Mouse (Mus musculus): Measurements from ENCODE around the gene Gstm4. TPM values are rescaled to one million over a fixed set of nuclear protein-coding genes. Genes with fewer than 3 reads are reported as not detected.

Gene Gstm4
- polyA plus RNA-seq, 1 experiment from 2014 or later, result 13.9 TPM

DNA sequence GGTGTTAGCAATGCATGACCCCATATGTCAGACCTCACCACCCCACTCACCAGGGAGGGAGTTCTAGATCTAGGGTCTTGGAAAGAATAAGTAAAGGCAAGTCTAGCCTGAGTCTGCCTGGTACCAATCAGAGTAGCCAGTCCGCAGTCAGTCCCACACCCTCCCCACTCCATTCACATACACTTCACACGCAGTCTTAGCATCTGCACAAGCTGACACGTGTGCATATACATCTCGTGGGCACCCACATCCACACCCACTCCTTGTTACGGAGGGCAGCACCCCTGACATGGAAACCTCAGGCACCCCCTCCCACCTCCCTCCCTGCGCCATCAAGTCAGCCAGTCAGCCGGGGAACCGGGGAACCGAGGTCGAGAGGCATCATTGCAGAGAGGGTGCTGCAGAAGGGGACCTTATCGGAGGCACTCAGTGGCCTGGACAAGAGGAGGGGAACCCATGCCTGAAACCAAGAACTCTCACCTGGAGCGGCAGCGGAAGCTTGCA, 40.1 kb upstream of the Gstm4 start:
- H3K4me3 ChIP-seq, result peak overlapping the region; percentile 91
- H3K27ac ChIP-seq, result peak overlapping the region; percentile 95
- 18% methylated on average over 13 of the region's 13 CpGs for WGBS
- H3K27me3 ChIP-seq (ENCODE audit: insufficient read depth, poor library complexity, severe bottlenecking), result peaks cover 12% of the 10 kb centered on the region; the same call in 1 of the 2 replicates
- H3K36me3 ChIP-seq, result peaks cover 12% of the 10 kb centered on the region
- peaks cover 82% of the 10 kb centered on the region for H3K4me1 ChIP-seq (replicated peaks)
- no peaks in the 10 kb centered on the region for H3K9me3 ChIP-seq
- no peak for DNase-seq (ENCODE audit: low spot score)

DNA sequence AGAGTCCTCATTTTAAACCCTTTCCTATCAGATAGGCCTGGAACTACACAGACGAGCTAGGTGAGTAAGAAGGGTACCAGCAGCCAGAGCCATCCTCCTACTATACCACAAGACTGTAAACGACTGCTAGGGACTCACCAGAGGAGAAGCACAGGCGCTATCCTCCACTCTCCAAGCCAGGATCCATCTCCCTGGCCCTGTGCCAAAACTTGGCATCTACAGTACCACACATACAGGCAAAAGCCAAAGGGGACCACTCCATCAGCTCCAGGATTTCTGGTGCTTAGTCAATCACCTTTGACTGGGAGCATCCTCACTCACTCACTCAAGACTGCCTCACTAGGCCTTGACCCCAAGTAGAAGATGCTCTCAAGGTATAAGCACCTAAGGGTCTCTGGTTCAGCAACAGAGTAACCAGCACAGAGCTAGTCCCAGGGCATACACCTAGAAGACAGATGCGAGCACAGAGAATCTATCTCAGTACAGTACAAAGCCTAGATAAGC, 39.3 kb upstream of the Gstm4 start:
- H3K4me1 ChIP-seq (replicated peaks), result peaks cover 73% of the 10 kb centered on the region
- peaks cover 20% of the 10 kb centered on the region for H3K36me3 ChIP-seq
- no peaks in the 10 kb centered on the region for H3K9me3 ChIP-seq
- DNase-seq (ENCODE audit: low spot score), result no peak
- WGBS, result 86% methylated on average over 4 of the region's 4 CpGs
- H3K4me3 ChIP-seq, result peak overlapping the region; percentile 91
- no peak overlapping the region for H3K27ac ChIP-seq
- peaks cover 8% of the 10 kb centered on the region; the same call in 1 of the 2 replicates for H3K27me3 ChIP-seq (ENCODE audit: insufficient read depth, poor library complexity, severe bottlenecking)

DNA sequence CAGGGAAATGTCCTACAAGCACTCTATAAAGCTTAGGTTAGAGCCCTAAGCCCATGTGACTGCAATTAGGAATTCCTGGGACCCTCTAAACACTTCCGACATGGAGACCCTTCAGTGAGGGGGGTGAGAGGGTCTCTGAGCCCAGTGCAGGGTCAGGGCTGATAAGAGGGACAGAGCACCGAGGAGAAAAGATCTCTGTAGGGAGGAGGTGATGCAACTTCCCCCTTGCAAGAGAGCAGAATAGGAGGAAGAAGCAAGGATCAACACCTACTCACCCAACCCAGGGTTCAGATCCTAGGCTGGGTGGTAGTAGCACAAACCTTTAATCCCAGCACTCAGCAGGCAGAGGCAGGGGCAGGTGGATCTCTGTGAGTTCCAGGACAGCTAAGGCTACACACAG, 38.5 kb upstream of the Gstm4 start:
- Histone ChIP-seq H3K27me3 (ENCODE audit: insufficient read depth, poor library complexity, severe bottlenecking) (peaks cover 5% of the 10 kb centered on the region; the same call in 1 of the 2 replicates), H3K4me3 (no peak overlapping the region), H3K9me3 (no peaks in the 10 kb centered on the region), H3K36me3 (peaks cover 27% of the 10 kb centered on the region), H3K4me1 (replicated peaks) (peaks cover 69% of the 10 kb centered on the region), H3K27ac (no peak overlapping the region)
- DNase-seq (ENCODE audit: low spot score), result no peak
- WGBS, result 58% methylated on average over 2 of the region's 2 CpGs

DNA sequence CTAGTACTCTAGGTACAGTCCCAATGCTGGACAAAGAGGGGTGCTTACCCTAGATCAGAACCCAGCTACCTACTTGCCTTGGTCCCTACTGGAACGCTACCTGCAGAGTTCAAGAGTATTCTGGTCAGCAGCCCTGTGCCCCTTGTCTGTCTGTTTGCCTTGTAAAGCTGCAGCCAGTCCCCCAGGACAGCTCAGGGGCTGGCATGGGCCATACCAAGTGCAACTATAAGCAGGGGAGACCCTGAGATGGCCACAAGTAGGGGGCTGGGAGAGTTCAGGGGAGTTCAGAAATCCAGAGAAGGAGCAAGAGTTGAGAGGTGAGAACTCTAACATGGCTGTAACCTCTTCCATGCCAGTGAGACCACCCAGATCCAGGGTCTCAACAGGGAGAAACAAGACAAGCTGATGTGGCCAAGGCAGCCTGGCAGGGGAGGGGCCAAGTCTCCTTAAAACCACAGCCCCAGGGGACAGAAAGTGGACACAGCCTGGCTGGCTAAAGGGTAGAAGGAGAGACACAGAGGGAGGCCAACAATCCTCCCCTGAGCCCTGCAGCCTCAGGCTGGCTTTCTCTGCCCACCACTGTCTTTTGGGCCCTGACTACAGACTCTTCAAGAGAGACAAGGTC, 37.7 kb upstream of the Gstm4 start:
- H3K27me3 ChIP-seq (ENCODE audit: insufficient read depth, poor library complexity, severe bottlenecking), result peaks cover 2% of the 10 kb centered on the region; the same call in 1 of the 2 replicates
- DNase-seq (ENCODE audit: low spot score), result no peak
- H3K36me3 ChIP-seq, result peaks cover 35% of the 10 kb centered on the region
- peak overlapping the region; percentile 65 for H3K27ac ChIP-seq
- 67% methylated on average over 1 of the region's 1 CpGs for WGBS
- H3K4me1 ChIP-seq (replicated peaks), result peaks cover 68% of the 10 kb centered on the region
- H3K4me3 ChIP-seq, result peak overlapping the region; percentile 18
- no peaks in the 10 kb centered on the region for H3K9me3 ChIP-seq

DNA sequence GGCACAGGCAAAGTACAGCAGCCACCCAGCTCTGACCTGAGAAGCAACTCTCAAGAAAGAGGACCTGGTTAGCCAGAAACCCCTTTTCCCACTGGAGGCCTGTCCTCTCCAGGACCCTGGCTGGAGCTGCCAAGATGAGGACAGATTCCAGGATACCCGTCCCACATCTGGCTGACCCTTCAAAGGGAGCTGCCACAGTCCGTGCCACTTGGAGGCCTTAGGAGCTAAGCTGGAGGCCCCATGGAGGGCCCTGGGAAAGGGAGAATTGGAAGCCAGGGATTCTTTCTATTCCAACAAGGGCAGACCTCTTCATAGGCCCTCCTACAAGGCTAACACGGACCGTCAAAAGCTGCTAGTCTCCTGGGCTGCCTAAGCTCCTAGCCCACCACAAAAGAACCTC, 37.0 kb upstream of the Gstm4 start:
- Histone ChIP-seq H3K9me3 (no peaks in the 10 kb centered on the region), H3K27me3 (ENCODE audit: insufficient read depth, poor library complexity, severe bottlenecking) (no peaks in the 10 kb centered on the region), H3K36me3 (peaks cover 42% of the 10 kb centered on the region), H3K4me1 (replicated peaks) (peaks cover 61% of the 10 kb centered on the region), H3K27ac (peak overlapping the region; percentile 65), H3K4me3 (peak overlapping the region; percentile 18; the same call in 1 of the 2 replicates)
- no peak for DNase-seq (ENCODE audit: low spot score)
- WGBS, result 73% methylated on average over 4 of the region's 4 CpGs

DNA sequence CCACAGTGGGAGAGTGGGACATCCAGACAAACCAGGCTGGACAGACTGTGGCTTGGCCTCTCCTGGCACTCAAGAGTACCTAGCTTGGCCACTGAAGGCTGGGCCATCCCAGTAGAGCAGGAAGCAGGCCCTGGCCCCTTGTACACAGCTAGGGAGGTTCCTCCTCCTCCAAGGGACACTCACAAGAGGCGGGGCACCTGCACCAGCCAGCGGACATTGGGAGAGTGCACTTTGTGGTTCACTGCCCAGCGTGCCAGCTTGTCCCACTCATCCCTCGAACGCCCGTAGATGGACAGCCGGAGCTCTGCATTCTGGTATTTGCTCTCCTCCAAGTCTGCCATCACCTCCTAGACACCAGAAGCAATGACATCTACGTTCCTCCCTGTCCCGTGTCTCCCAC, 32.1 kb upstream of the Gstm4 start:
- Histone ChIP-seq H3K27me3 (ENCODE audit: insufficient read depth, poor library complexity, severe bottlenecking) (no peaks in the 10 kb centered on the region), H3K9me3 (no peaks in the 10 kb centered on the region), H3K4me3 (no peak overlapping the region), H3K27ac (no peak overlapping the region), H3K36me3 (peaks cover 86% of the 10 kb centered on the region), H3K4me1 (replicated peaks) (peaks cover 21% of the 10 kb centered on the region)
- WGBS, result 94% methylated on average over 9 of the region's 9 CpGs
- DNase-seq (ENCODE audit: low spot score), result no peak

DNA sequence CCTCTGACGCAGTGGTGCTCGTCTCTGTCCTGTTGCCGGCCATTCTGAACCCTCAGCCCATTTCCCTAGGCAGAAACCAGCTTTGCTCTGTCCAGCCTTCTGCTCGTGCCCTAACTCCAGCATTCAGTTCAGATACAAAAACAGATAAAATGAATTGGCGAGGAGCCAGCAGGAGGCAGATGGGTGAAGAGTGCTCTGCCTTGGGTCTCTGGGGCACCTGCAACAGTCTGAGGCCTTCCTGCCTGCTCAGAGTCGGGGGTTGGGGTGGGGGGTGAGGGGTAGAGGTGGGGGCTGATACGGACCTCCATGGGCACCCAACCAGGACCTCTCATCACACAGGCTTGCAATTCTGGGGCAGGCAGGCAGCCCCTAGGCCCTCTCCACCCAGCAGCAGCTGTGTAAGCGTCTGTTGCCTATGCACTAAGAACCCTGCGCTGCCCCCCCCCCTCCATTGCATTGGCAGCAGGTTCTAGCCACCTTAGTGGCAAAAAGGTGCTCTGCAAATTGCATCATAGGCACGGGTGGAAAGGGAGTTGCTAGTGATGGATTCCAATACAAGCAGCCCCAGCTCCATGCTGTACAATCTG, 28.4 kb upstream of the Gstm4 start:
- H3K27ac ChIP-seq, result peak overlapping the region; percentile 45; the same call in 1 of the 2 replicates
- peaks cover 8% of the 10 kb centered on the region for H3K4me1 ChIP-seq (replicated peaks)
- no peak overlapping the region for H3K4me3 ChIP-seq
- WGBS, result 81% methylated on average over 10 of the region's 10 CpGs
- no peak for DNase-seq (ENCODE audit: low spot score)
- no peaks in the 10 kb centered on the region for H3K9me3 ChIP-seq
- peaks cover 58% of the 10 kb centered on the region for H3K36me3 ChIP-seq
- H3K27me3 ChIP-seq (ENCODE audit: insufficient read depth, poor library complexity, severe bottlenecking), result no peaks in the 10 kb centered on the region

DNA sequence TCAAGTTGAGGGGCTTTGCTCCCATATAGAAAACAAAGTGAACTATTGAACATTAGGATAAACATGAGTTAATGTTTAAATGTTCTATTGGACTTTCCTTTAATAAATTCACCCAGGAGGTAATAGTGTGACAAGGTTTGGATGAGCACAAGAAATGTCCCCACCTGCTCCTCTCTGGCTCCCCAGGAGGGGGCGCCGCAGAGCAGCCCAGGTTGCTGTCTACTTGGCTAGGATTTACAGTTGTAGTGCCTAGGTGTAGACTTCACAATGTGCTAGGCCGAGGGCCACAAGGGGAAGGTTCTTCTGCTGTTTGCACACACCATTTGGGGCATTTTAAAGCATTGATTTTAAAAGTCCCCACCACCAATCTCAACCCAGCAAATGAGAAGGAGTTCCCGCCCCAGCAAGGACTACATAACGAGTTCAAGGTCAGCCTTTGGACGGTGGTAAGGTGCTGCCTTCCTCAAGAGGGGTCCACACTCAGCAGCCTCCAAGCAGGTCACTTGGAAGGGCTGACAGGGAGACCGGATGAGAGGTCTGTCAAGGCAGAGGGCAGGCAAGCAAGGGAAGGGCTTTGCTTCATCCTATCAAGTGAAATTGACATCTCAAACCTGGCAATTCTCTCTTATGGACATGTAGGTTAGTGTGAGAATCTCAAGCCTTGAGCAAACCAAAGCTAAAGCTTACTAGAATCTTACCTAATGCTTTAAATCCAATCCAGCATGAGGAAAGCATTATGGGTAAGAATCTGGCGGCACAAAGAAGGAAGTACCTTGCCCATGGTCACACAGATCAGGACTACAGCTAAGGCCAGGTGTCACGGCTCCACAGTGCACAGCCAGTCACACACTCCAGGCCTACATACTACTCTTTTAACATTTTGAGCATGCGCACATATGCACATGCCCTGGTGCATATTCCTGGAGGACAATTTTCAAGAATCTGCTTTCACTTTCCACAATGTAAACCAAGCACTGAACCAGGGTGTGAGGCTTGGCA, 25.9 kb upstream of the Gstm4 start:
- peaks cover 8% of the 10 kb centered on the region for H3K4me1 ChIP-seq (replicated peaks)
- H3K36me3 ChIP-seq, result peaks cover 33% of the 10 kb centered on the region
- H3K4me3 ChIP-seq, result no peak overlapping the region
- no peaks in the 10 kb centered on the region for H3K9me3 ChIP-seq
- 68% methylated on average over 10 of the region's 10 CpGs for WGBS
- H3K27ac ChIP-seq, result no peak overlapping the region
- DNase-seq (ENCODE audit: low spot score), result peak; percentile 70
- no peaks in the 10 kb centered on the region for H3K27me3 ChIP-seq (ENCODE audit: insufficient read depth, poor library complexity, severe bottlenecking)

DNA sequence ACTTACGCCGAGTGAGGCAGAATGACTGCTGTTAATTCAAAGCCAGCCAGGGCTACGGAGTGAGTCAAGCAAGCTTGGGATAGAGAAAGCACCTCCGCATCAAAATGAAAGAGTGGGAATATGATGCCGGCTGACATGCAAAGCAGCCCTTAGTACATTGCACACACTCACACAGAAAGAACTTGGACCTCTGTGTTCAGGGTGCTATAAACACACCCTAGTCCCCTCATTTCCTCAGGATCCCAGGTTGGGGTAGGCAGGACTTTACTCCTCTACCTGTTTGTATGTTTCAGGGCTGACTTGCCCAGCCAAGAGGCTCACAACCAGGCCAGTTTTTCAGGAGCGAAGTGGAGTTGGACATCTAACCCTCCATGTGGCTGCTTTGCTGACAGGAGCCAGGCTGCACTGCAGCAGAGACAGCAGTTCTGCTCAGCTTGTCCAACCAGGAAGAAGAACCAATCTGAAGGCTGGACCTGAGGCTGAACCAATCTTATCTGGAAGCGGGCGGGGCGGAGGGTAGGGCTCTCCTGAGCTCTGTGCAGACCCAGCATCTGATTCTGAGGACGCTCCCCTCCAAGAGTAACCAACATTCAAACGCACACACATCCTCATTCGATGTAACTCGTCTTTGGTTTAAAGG, 24.7 kb upstream of the Gstm4 start:
- H3K9me3 ChIP-seq, result no peaks in the 10 kb centered on the region
- peaks cover 21% of the 10 kb centered on the region for H3K36me3 ChIP-seq
- H3K27me3 ChIP-seq (ENCODE audit: insufficient read depth, poor library complexity, severe bottlenecking), result no peaks in the 10 kb centered on the region
- 80% methylated on average over 13 of the region's 13 CpGs for WGBS
- peaks cover 7% of the 10 kb centered on the region for H3K4me1 ChIP-seq (replicated peaks)
- H3K27ac ChIP-seq, result no peak overlapping the region
- no peak overlapping the region for H3K4me3 ChIP-seq
- no peak for DNase-seq (ENCODE audit: low spot score)

DNA sequence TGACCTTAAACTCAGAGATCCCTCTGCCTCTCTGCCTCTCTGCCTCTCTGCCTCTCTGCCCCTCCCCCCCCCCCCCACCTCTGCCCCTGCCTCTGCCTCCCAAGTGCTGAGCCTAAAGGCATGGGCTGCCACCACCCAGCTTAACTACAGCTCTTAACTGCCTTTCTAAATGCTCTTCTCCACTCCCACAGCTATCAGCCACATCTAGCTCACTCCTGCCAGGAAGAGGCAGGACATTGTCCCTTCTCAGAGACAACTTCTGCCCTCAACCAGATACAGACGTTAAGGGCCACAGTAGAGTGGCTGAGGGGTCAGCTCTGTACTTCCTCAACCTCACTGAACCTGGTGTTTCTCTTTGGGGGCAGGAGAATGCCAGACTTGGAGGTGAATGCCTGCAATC, 24.1 kb upstream of the Gstm4 start:
- DNase-seq (ENCODE audit: low spot score), result no peak
- Histone ChIP-seq H3K4me3 (no peak overlapping the region), H3K27me3 (ENCODE audit: insufficient read depth, poor library complexity, severe bottlenecking) (no peaks in the 10 kb centered on the region), H3K36me3 (peaks cover 16% of the 10 kb centered on the region), H3K4me1 (replicated peaks) (peaks cover 4% of the 10 kb centered on the region; the same call in 1 of the 2 replicates), H3K9me3 (no peaks in the 10 kb centered on the region), H3K27ac (no peak overlapping the region)
- WGBS, result 32% methylated on average over 1 of the region's 1 CpGs

DNA sequence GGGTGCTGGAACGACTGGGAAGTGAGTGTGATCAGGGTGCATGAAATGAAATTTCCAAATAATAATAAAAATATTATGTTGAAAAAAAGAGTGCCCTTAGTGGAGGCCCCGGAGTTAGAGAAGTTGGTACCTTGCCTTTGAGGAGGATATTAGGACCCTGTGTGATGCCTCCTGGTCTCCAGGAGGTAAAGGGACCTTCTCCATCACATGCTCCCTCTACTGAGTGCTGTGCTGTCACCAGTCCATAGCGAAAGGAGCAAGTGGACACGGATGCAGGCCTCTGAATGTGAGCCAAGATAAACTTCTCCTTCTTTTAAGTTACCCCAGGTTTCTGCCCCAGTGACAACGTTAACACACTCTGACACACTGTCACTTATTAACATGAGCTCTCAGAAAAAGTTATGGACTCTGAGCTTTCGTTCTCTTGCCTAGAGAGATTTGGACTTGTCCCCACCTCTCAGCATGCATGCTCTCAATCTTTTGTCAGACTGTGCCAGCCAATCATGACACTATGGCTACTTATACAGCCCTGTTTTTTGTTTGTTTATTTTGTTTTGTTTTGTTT, 22.8 kb upstream of the Gstm4 start:
- Histone ChIP-seq H3K27ac (no peak overlapping the region), H3K36me3 (peaks cover 4% of the 10 kb centered on the region; the same call in 1 of the 2 replicates), H3K9me3 (no peaks in the 10 kb centered on the region), H3K4me3 (no peak overlapping the region), H3K4me1 (replicated peaks) (no peaks in the 10 kb centered on the region), H3K27me3 (ENCODE audit: insufficient read depth, poor library complexity, severe bottlenecking) (no peaks in the 10 kb centered on the region)
- WGBS, result 74% methylated on average over 6 of the region's 6 CpGs
- DNase-seq (ENCODE audit: low spot score), result no peak

DNA sequence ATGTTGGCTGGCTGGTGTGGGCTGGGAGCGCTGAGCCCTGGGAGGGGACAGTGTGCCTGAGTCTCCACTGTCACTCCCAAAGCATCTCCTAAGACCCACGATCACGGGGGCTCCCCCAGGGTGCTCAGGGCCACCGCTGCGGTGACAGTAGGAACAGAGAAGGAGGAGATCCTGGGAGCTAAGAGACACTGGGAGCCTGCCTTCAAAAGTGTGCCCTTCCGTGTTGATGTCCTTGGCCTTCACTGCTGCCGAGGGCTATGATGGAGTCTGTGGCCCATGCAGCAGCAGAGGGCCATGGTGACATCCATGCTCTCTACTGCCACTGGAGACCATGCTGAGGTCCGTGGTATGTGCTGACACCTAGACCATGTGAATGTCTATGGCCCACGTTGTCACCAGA, 20.9 kb upstream of the Gstm4 start:
- H3K4me3 ChIP-seq, result no peak overlapping the region
- H3K27me3 ChIP-seq (ENCODE audit: insufficient read depth, poor library complexity, severe bottlenecking), result no peaks in the 10 kb centered on the region
- 83% methylated on average over 9 of the region's 9 CpGs for WGBS
- H3K4me1 ChIP-seq (replicated peaks), result peaks cover 2% of the 10 kb centered on the region; the same call in 1 of the 2 replicates
- H3K27ac ChIP-seq, result no peak overlapping the region
- DNase-seq (ENCODE audit: low spot score), result no peak
- H3K36me3 ChIP-seq, result no peaks in the 10 kb centered on the region
- no peaks in the 10 kb centered on the region for H3K9me3 ChIP-seq
